Comparison of ENCODE assay signal across 10 mouse cellular contexts in genomic region chr9:113508821-113509220, GRCm38 (mm10).
A peak's percentile ranks its signal among the peaks of the same experiment; 100 is the strongest.
DNase-seq lines count a peak whose midpoint lies in the region; ATAC-seq and TF ChIP-seq lines count a peak whose summit lies in the region.
"Had no signal": no experiment of that assay in that cellular context is flagged by ENCODE, and none has a peak within 500 bp of the region (broad histone marks: within the 10 kb centered on the region; RNA-seq: fewer than 3 reads in every experiment).

No protein-coding gene starts in this region.

- H3K27me3 ChIP-seq in heart, embryonic 10.5 days (ENCODE audit: insufficient read depth, poor library complexity, severe bottlenecking), result no peaks in the 10 kb centered on the region
- no peaks in the 10 kb centered on the region for H3K27me3 ChIP-seq in hindbrain, postnatal 0 days (ENCODE audit: insufficient read depth, low read length)
- H3K27me3 ChIP-seq: limb, embryonic 13.5 days; stomach, embryonic 15.5 days had no signal

- H3K27ac ChIP-seq in heart, embryonic 10.5 days, result no peak overlapping the region
- H3K27ac ChIP-seq in hindbrain, postnatal 0 days, result peak overlapping the region; percentile 41
- H3K27ac ChIP-seq: limb, embryonic 13.5 days; stomach, embryonic 15.5 days had no signal

- H3K4me2 ChIP-seq in hindbrain, postnatal 0 days (ENCODE audit: low read depth, low read length), result no peak overlapping the region
- H3K4me2 ChIP-seq: limb, embryonic 13.5 days; stomach, embryonic 15.5 days had no signal

- intact Hi-C loops in left cerebral cortex, postnatal 4 days (cut with DNase I), result no loop called here

- TF ChIP-seq CTCF in hindbrain, postnatal 0 days (IDR thresholded peaks at IDR 0.05; ENCODE audit: low read depth), result no peak

- 73% methylated on average over 3 of the region's 3 CpGs for WGBS in heart, embryonic 10.5 days
- WGBS in hindbrain, postnatal 0 days, result 75% methylated on average over 3 of the region's 3 CpGs

- no peak overlapping the region for H3K9ac ChIP-seq in hindbrain, postnatal 0 days (replicated peaks; ENCODE audit: low read length)
- H3K9ac ChIP-seq: limb, embryonic 13.5 days; stomach, embryonic 15.5 days had no signal

- DNase-seq in heart, embryonic 10.5 days (ENCODE audit: low spot score), result peak; percentile 41
- DNase-seq in heart, adult 18-20 months, result no peak
- DNase-seq in cerebellum, adult 9-11 months, result peak; percentile 22
- no peak for DNase-seq in hindbrain, postnatal 0 days (ENCODE audit: low spot score)
- DNase-seq in left cerebral cortex, postnatal 4 days, result peak; percentile 66
- DNase-seq in lung, postnatal 14 days, result no peak
- DNase-seq in kidney, postnatal 10 days, result no peak
- no peak for DNase-seq in adrenal gland, postnatal 4 days (ENCODE audit: low spot score in 2 of 2)

- H3K36me3 ChIP-seq in heart, embryonic 10.5 days, result no peaks in the 10 kb centered on the region
- H3K36me3 ChIP-seq in hindbrain, postnatal 0 days (ENCODE audit: insufficient read depth, low read length), result no peaks in the 10 kb centered on the region
- H3K36me3 ChIP-seq: limb, embryonic 13.5 days; stomach, embryonic 15.5 days had no signal

- H3K4me3 ChIP-seq in heart, embryonic 10.5 days, result no peak overlapping the region
- H3K4me3 ChIP-seq in hindbrain, postnatal 0 days (ENCODE audit: low read length), result no peak overlapping the region
- H3K4me3 ChIP-seq: limb, embryonic 13.5 days; stomach, embryonic 15.5 days had no signal

- no peaks in the 10 kb centered on the region for H3K4me1 ChIP-seq in heart, embryonic 10.5 days
- no peaks in the 10 kb centered on the region for H3K4me1 ChIP-seq in hindbrain, postnatal 0 days (ENCODE audit: insufficient read depth, low read length)
- H3K4me1 ChIP-seq: limb, embryonic 13.5 days; stomach, embryonic 15.5 days had no signal

- ATAC-seq in hindbrain, postnatal 0 days, result no peak

- H3K9me3 ChIP-seq in heart, embryonic 10.5 days, result no peaks in the 10 kb centered on the region
- H3K9me3 ChIP-seq in hindbrain, postnatal 0 days (ENCODE audit: low read length), result no peaks in the 10 kb centered on the region
- H3K9me3 ChIP-seq: limb, embryonic 13.5 days; stomach, embryonic 15.5 days had no signal

Comparison
In these comparisons a context has a peak if more than half of its experiments do, and no peak if none do; other contexts are left out.
1. DNase-seq: peak in heart, embryonic 10.5 days (single experiment), cerebellum, adult 9-11 months (single experiment) and left cerebral cortex, postnatal 4 days (single experiment); none in heart, adult 18-20 months (0 of 2), hindbrain, postnatal 0 days (single experiment), lung, postnatal 14 days (single experiment), kidney, postnatal 10 days (single experiment) and adrenal gland, postnatal 4 days (0 of 2).